Mouse (Mus musculus) limb, embryonic 13.5 days (tissue): Measurements from ENCODE around the gene Dgcr6. TPM values are rescaled to one million over a fixed set of nuclear protein-coding genes. Genes with fewer than 3 reads are reported as not detected.

Experiments
- ATAC-seq: fragments of 200-750 bp; cut with Nextera tagmentation; 2 replicates; pipeline ENCODE4 v1.8.0; 2017; ENCODE audit warnings: low read depth, moderate number of reproducible peaks, moderate TSS enrichment; ENCODE audit not compliant: low FRiP score
- H3K27ac ChIP-seq: fragments of 300-500 bp; sonication (generic); 2 replicates; pipeline ENCODE4 v1.5.1; 2015; ENCODE audit warnings: inconsistent platforms, mild to moderate bottlenecking, moderate library complexity
- H3K27me3 ChIP-seq: fragments of 300-500 bp; sonication (generic); 2 replicates; pipeline ENCODE4 v1.6.1; 2015; ENCODE audit warnings: mild to moderate bottlenecking, inconsistent platforms
- H3K36me3 ChIP-seq: fragments of 300-500 bp; sonication (generic); 2 replicates; pipeline ENCODE4 v1.6.1; 2015; ENCODE audit warnings: inconsistent platforms, mild to moderate bottlenecking, moderate library complexity
- H3K4me1 ChIP-seq: fragments of 300-500 bp; sonication (generic); 2 replicates; pipeline ENCODE4 v1.6.1; 2015; ENCODE audit warnings: inconsistent platforms
- H3K4me2 ChIP-seq: fragments of 300-500 bp; sonication (generic); replicated peaks from 2 replicates; pipeline ENCODE4 v1.6.1; 2015; ENCODE audit warnings: inconsistent platforms, mild to moderate bottlenecking, moderate library complexity
- H3K4me3 ChIP-seq: fragments of 300-500 bp; sonication (generic); 2 replicates; pipeline ENCODE4 v1.5.1; 2015; ENCODE audit warnings: moderate library complexity, mild to moderate bottlenecking, inconsistent platforms
- H3K9ac ChIP-seq: fragments of 300-500 bp; sonication (generic); 2 replicates; pipeline ENCODE4 v1.6.1; 2015; ENCODE audit warnings: mild to moderate bottlenecking, inconsistent platforms
- H3K9me3 ChIP-seq: fragments of 300-500 bp; sonication (generic); 2 replicates; pipeline ENCODE4 v1.6.1; 2016; ENCODE audit warnings: inconsistent platforms
- WGBS: fragments of 180-500 bp; shearing (Covaris S2); methylation state at CpG from one replicate; pipeline ENCODE4 v1.1.7; 2015; 5-methylcytosine and 5-hydroxymethylcytosine counted together
- polyA plus RNA-seq: library from polyadenylated mRNA; unstranded; fragments of >200 nt; fragmentation: Nextera tagmentation; extraction: Ambion mirVana; gene quantifications from 2 replicates; pipeline ENCODE4 v1.2.1, GENCODE M21; 2015

Dgcr6 gene
- polyA plus RNA-seq, 1 experiment from 2014 or later, result 113 TPM

DNA sequence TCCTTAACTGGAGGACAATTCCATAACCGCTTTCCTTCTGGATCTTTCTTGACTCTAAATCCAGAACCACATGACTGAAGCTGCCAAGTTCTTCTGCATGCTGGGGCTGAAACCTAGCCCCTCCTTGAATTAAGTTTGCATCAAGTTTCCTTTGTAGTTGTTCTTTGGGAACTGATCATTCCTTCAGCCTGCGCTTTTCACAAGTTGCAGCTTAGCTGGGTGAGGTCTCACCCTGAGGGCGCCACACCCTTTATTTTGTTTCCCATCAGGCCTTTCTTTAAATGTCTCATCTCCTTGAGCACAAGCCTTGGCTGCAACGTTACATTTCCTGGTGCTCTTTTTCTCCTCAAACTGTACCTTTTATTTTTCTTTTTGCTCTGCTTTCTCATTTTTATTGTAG is 50.2 kb downstream of the Dgcr6 start:
- 77% methylated on average over 4 of the region's 4 CpGs for WGBS

DNA sequence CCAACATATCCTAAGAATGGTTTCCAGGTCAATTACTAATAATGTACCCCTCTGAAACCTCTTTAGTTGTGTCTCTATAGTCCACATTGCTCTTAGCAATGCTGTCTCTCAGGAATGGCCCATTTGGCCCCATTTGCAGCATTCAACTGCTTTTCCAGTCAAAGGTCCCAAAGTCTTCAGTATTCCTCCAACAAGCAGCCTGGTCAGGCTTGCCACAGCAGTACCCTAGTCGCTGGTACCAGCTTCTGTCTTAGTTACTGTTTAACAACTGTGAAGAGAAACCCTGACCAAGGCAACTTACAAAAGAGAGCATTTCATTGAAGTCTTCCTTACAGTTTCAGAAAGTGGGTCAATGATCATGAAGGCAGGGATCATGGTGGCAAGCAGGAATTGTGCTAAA is 50.7 kb downstream of the Dgcr6 start:
- Histone ChIP-seq H3K27me3 (no peaks in the 10 kb centered on the region), H3K9ac (no peak overlapping the region), H3K9me3 (no peaks in the 10 kb centered on the region), H3K36me3 (no peaks in the 10 kb centered on the region), H3K4me3 (no peak overlapping the region), H3K4me2 (no peak overlapping the region), H3K4me1 (peaks cover 6% of the 10 kb centered on the region; the same call in 1 of the 2 replicates), H3K27ac (no peak overlapping the region)
- WGBS, result 89% methylated on average over 1 of the region's 1 CpGs
- ATAC-seq, result no peak

More for the DNA sequence above, 50.2 kb downstream of the Dgcr6 start:
- Histone ChIP-seq H3K4me3 (no peak overlapping the region), H3K27ac (no peak overlapping the region), H3K27me3 (no peaks in the 10 kb centered on the region), H3K9me3 (no peaks in the 10 kb centered on the region), H3K9ac (no peak overlapping the region), H3K4me1 (peaks cover 6% of the 10 kb centered on the region; the same call in 1 of the 2 replicates), H3K36me3 (no peaks in the 10 kb centered on the region), H3K4me2 (no peak overlapping the region)
- ATAC-seq, result no peak

DNA sequence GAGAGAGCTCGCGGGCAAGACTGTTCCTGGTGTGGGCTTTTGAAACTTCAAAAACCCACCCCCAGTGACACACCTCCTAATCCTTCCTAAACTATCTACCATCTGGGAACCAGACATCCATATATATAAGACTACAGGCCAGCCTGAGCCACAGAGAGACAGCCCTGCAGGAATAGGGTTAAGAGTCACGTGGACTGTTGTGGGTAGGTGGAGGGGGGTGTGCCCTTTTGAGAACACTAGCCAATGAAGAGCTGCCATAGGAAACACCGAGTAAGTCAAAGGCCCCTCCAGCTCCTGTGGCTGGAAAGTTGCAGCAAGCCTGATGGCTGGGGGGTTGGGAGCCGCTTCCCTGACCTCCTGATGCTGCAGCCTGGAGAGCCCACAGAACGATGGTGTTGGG is 51.1 kb downstream of the Dgcr6 start:
- Histone ChIP-seq H3K27ac (no peak overlapping the region), H3K4me1 (peaks cover 6% of the 10 kb centered on the region; the same call in 1 of the 2 replicates), H3K9ac (no peak overlapping the region), H3K9me3 (no peaks in the 10 kb centered on the region), H3K27me3 (no peaks in the 10 kb centered on the region), H3K4me3 (no peak overlapping the region), H3K4me2 (no peak overlapping the region), H3K36me3 (no peaks in the 10 kb centered on the region)
- ATAC-seq, result 0 out of 2 replicates have a peak, but pooled peaks have one; percentile 28
- WGBS, result 24% methylated on average over 6 of the region's 6 CpGs

DNA sequence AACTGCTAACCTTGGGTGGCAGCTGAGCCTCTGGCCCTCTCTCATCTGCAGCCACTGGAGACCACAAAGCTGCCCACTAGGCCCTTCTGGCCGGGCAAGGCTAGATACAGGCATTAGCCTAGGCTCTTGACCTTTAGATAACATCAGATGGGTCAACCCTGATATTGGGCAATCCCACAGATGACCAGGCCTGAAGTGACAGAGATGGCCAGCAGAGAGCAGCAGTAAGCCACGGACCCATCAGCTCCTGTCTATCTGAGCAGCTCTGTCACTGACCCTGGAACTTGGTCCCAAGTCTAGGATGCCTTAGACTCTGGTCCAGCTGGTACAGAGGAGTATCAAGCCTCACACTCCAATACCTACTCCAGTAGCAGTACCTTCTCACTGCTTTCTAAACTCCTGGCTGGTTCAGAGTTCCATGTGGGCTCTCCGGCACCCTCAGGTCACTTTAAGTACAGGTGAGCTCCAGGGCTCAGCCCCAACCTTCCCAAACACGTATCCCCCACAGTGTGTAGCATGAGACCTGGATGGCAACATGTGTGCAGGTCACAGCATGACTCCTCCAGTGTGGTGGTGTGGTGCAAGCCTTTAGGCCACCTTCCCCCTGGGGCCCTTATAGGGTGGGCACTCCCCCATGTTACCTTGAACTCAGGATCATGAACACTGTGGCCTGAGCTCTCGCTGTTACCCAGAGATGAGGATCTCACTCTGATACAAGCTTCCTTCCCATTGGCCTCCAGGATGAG is 55.7 kb downstream of the Dgcr6 start:
- H3K4me1 ChIP-seq, result peaks cover 20% of the 10 kb centered on the region
- H3K36me3 ChIP-seq, result no peaks in the 10 kb centered on the region
- H3K9ac ChIP-seq, result no peak overlapping the region
- H3K4me2 ChIP-seq, result no peak overlapping the region
- H3K9me3 ChIP-seq, result peaks cover 13% of the 10 kb centered on the region
- WGBS, result 57% methylated on average over 5 of the region's 5 CpGs
- H3K27ac ChIP-seq, result no peak overlapping the region
- H3K27me3 ChIP-seq, result no peaks in the 10 kb centered on the region
- peak; percentile 20; the same call in 1 of the 2 replicates for ATAC-seq
- H3K4me3 ChIP-seq, result no peak overlapping the region

DNA sequence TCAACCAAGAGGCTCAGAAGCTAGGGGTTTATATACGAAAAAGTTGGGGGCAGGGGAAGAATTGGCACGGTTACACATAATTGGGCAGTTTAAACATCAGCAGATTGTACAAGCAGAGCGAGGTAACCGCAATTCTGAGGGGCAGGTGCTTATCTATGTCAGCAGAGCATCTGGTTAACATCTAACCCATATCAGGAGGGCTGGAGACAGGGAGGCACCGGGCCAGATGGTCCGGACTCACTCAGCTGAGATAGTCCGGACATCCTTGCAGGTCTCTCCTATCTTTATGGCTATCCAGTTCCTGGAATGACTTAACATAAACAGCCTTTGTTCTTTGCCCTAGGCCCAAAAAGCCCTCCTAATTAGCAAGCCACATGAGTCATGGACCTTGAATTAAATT is 58.4 kb downstream of the Dgcr6 start:
- H3K9ac ChIP-seq, result no peak overlapping the region
- no peak for ATAC-seq
- H3K4me2 ChIP-seq, result no peak overlapping the region
- no peak overlapping the region for H3K27ac ChIP-seq
- H3K9me3 ChIP-seq, result peaks cover 13% of the 10 kb centered on the region
- no peaks in the 10 kb centered on the region for H3K36me3 ChIP-seq
- H3K4me1 ChIP-seq, result peaks cover 14% of the 10 kb centered on the region
- 71% methylated on average over 7 of the region's 7 CpGs for WGBS
- H3K27me3 ChIP-seq, result no peaks in the 10 kb centered on the region
- no peak overlapping the region for H3K4me3 ChIP-seq

DNA sequence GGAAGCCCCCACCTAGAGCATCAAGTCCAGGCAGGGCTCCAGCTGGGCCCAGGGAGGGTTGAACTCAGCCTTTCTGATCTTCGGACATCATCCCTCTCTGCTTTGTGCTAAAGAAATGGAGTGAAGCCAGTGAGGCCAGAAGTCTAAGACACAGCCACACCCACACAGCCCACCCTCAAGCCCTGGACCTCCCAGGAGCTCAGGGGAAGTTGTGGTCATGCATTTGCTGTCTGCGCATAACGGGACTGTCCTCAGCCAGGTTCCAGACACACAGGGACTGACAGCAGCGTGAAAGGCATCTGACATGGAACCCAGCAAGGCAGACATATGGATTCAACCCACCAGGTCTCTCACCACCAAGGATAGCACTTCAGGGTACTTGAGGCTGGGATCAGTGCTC is 63.8 kb downstream of the Dgcr6 start:
- Histone ChIP-seq H3K4me3 (no peak overlapping the region), H3K9me3 (no peaks in the 10 kb centered on the region), H3K4me1 (peaks cover 14% of the 10 kb centered on the region), H3K27ac (no peak overlapping the region), H3K27me3 (0 out of 2 replicates have a peak, but pooled peaks cover 3% of the 10 kb centered on the region), H3K36me3 (no peaks in the 10 kb centered on the region), H3K4me2 (no peak overlapping the region), H3K9ac (no peak overlapping the region)
- no peak for ATAC-seq
- 67% methylated on average over 4 of the region's 4 CpGs for whole genome bisulfite sequencing

DNA sequence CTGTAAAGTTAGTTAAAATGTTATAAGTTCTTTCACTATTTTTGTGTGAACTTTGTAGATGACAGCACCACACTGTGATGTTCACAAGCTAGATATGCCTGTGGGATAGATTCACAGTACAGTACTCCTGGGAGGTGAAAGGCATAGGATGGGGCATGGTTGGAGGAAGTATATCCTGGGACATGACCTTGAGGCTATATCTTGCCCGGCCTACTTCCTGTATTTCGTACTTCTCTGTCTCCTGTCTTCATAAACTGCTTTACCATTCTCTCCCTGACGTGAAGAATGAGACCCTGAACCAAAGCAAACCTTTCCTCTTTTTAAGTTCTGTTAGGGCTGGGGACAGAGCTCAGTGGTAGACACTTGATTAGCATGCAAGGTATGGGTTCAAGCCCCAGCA is 65.6 kb downstream of the Dgcr6 start:
- Histone ChIP-seq H3K9me3 (no peaks in the 10 kb centered on the region), H3K36me3 (no peaks in the 10 kb centered on the region), H3K9ac (no peak overlapping the region), H3K4me3 (no peak overlapping the region), H3K4me2 (no peak overlapping the region), H3K27ac (no peak overlapping the region), H3K27me3 (peaks cover 7% of the 10 kb centered on the region; the same call in 1 of the 2 replicates), H3K4me1 (no peaks in the 10 kb centered on the region)
- 81% methylated on average over 3 of the region's 3 CpGs for WGBS
- no peak for ATAC-seq

DNA sequence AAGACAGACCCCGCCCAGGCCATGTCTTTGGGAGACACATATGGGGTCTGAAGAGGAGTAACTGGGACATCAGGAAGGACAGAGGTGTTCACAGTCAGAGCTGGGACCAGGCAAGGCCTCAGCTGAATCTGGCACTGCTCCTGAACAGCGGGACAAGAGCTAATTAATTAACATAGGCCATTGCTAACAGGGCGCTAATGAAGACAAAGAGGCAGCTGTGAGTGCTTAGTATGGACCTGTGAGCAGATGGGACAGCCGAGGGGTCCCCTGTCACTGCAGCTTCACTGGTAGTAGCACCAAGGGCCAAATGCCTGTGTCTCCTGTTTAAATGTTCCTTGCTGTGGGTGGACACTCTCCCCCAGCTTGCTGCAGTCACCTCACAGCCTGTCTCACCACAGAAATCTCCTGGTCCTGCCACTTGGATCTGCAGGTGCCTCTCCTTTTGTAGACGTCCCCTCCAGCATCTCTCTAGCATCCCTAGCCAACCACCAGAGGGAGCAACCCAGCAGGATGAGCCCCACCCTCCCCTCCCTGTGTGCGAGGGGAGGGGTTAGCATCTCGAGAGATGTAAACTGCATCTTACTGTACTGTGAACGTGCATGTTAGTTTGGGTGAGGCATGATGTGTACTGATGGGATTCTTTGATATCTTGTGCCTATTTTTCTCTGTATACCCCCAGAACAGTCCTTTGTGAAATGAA is 66.5 kb downstream of the Dgcr6 start:
- H3K9me3 ChIP-seq, result no peaks in the 10 kb centered on the region
- H3K36me3 ChIP-seq, result no peaks in the 10 kb centered on the region
- no peak overlapping the region for H3K4me2 ChIP-seq
- no peak for ATAC-seq
- H3K4me3 ChIP-seq, result no peak overlapping the region
- peaks cover 7% of the 10 kb centered on the region; the same call in 1 of the 2 replicates for H3K27me3 ChIP-seq
- H3K4me1 ChIP-seq, result no peaks in the 10 kb centered on the region
- WGBS, result 19% methylated on average over 8 of the region's 8 CpGs
- H3K27ac ChIP-seq, result no peak overlapping the region
- H3K9ac ChIP-seq, result no peak overlapping the region

Other genes with a start within 250 kb of the Dgcr6 start
- 0.09 and 0.36 TPM in 2 replicates for gene B830017H08Rik, start 219.7 kb upstream of the Dgcr6 start, polyA plus RNA-seq
- gene Car15, start 214.5 kb upstream of the Dgcr6 start, polyA plus RNA-seq, result 2.7 and 3.0 TPM in 2 replicates
- gene Gm20518, start 161.2 kb upstream of the Dgcr6 start, polyA plus RNA-seq, result 0.32 and 0.53 TPM in 2 replicates
- gene Tssk1, start 158.6 kb upstream of the Dgcr6 start, polyA plus RNA-seq, result 0.04 TPM in 1 of 2 replicates, not detected in the other
- gene Dgcr2, start 154.3 kb upstream of the Dgcr6 start, polyA plus RNA-seq, result 97.8 and 105 TPM in 2 replicates
- 0.17 TPM in 1 of 2 replicates, not detected in the other for gene Tssk2, start 154.2 kb upstream of the Dgcr6 start, polyA plus RNA-seq
- 49.8 and 50.7 TPM in 2 replicates for gene Ess2, start 141.5 kb upstream of the Dgcr6 start, polyA plus RNA-seq
- 0.13 TPM in 1 of 2 replicates, not detected in the other for gene Gsc2, start 137.8 kb upstream of the Dgcr6 start, polyA plus RNA-seq
- 84.0 and 85.0 TPM in 2 replicates for gene Slc25a1, start 124.6 kb upstream of the Dgcr6 start, polyA plus RNA-seq
- gene Vpreb2, start 72.4 kb upstream of the Dgcr6 start, polyA plus RNA-seq, result 0.37 TPM in 1 of 2 replicates, not detected in the other
- 8.8 and 9.5 TPM in 2 replicates for gene Prodh, start 37.3 kb downstream of the Dgcr6 start, polyA plus RNA-seq
- gene Rtn4r, start 74.8 kb downstream of the Dgcr6 start, polyA plus RNA-seq, result 6.4 and 6.5 TPM in 2 replicates
- gene Ccdc188, start 165.0 kb downstream of the Dgcr6 start, polyA plus RNA-seq, result not detected in 2 replicates
- 18.7 and 21.2 TPM in 2 replicates for gene Zdhhc8, start 182.3 kb downstream of the Dgcr6 start, polyA plus RNA-seq
- 111 and 113 TPM in 2 replicates for gene Trmt2a, start 195.8 kb downstream of the Dgcr6 start, polyA plus RNA-seq
- gene Ranbp1, start 195.9 kb downstream of the Dgcr6 start, polyA plus RNA-seq, result 641 and 645 TPM in 2 replicates
- 3.5 TPM in 1 of 2 replicates, not detected in the other for gene Gm49776, start 205.5 kb downstream of the Dgcr6 start, polyA plus RNA-seq
- gene Dgcr8, start 236.4 kb downstream of the Dgcr6 start, polyA plus RNA-seq, result 40.0 and 41.9 TPM in 2 replicates